ENCODE assay signal across 29 mouse cellular contexts in genomic region chr8:66404711-66405414, GRCm38 (mm10).
DNase-seq lines count a peak whose midpoint lies in the region; ATAC-seq and TF ChIP-seq lines count a peak whose summit lies in the region.
"Had no signal": no experiment of that assay in that cellular context is flagged by ENCODE, and none has a peak within 500 bp of the region (broad histone marks: within the 10 kb centered on the region; RNA-seq: fewer than 3 reads in every experiment).

No protein-coding gene starts in this region.

- DNase-seq in liver, adult 2 months (ENCODE audit: extremely low read depth, low read depth, low spot score): peak; percentile 57
- peak; percentile 59 to 61 for DNase-seq in spleen, postnatal 36 days (ENCODE audit: low spot score in 2 of 2)
- no peak for DNase-seq in spleen, postnatal 4 days (ENCODE audit: low spot score in 2 of 2)
- DNase-seq in brain, adult 2 months (ENCODE audit: low read depth, low spot score): peak; percentile 50
- DNase-seq in ovary, postnatal 14 days (ENCODE audit: low spot score): no peak
- DNase-seq: adrenal gland, postnatal 25 days; cerebellum, adult 18-20 months; cerebellum, postnatal 14 days; gastrocnemius, adult 2 months; heart, postnatal 36 days; kidney, adult 8-10 months; kidney, postnatal 10 days; liver; lung, adult 2 months; lung, postnatal 14 days; midbrain, embryonic 14.5 days; right cerebral cortex, postnatal 25 days; spleen, adult 18-20 months; thymus, adult 2 months; thymus, postnatal 4 days had no signal

- no peaks in the 10 kb centered on the region for H3K79me2 ChIP-seq in liver, adult 2 months (ENCODE audit: control insufficient read depth, insufficient read depth, low read length)

- TF ChIP-seq CTCF in liver, adult 2 months (IDR thresholded peaks at IDR 0.05; ENCODE audit: low read depth, low read length): no peak

- H3K36me3 ChIP-seq in liver, adult 2 months (ENCODE audit: control insufficient read depth, insufficient read depth, low read length): no peaks in the 10 kb centered on the region
- no peaks in the 10 kb centered on the region for H3K36me3 ChIP-seq in liver, embryonic 12.5 days
- H3K36me3 ChIP-seq: embryonic facial prominence, embryonic 12.5 days; heart, embryonic 15.5 days; limb, embryonic 10.5 days; neural tube, embryonic 15.5 days had no signal

- no peaks in the 10 kb centered on the region for H3K27me3 ChIP-seq in liver, adult 2 months (ENCODE audit: control insufficient read depth, insufficient read depth, low read length)
- no peaks in the 10 kb centered on the region for H3K27me3 ChIP-seq in liver, embryonic 12.5 days (replicated peaks)
- H3K27me3 ChIP-seq: embryonic facial prominence, embryonic 12.5 days; heart, embryonic 15.5 days; megakaryocyte, embryonic 14.5 days; neural tube, embryonic 15.5 days had no signal

- no peak overlapping the region for H3K27ac ChIP-seq in liver, adult 2 months (replicated peaks; ENCODE audit: insufficient read depth, low read depth, low read length)
- H3K27ac ChIP-seq in liver, embryonic 12.5 days: no peak overlapping the region
- H3K27ac ChIP-seq: embryonic facial prominence, embryonic 12.5 days; gastrocnemius, adult 2 months; heart, embryonic 15.5 days; hindbrain, embryonic 14.5 days; limb, embryonic 10.5 days; neural tube, embryonic 15.5 days; stomach, postnatal 0 days had no signal

- H3K9me3 ChIP-seq in liver, embryonic 12.5 days (replicated peaks): no peaks in the 10 kb centered on the region
- H3K9me3 ChIP-seq: embryonic facial prominence, embryonic 12.5 days; heart, embryonic 15.5 days; limb, embryonic 10.5 days; megakaryocyte, embryonic 14.5 days; neural tube, embryonic 15.5 days had no signal

- H3K9ac ChIP-seq in liver, adult 2 months (ENCODE audit: low read depth, low read length): no peak overlapping the region
- no peak overlapping the region for H3K9ac ChIP-seq in liver, embryonic 12.5 days
- H3K9ac ChIP-seq: embryonic facial prominence, embryonic 12.5 days; heart, embryonic 15.5 days; hindbrain, embryonic 14.5 days; neural tube, embryonic 15.5 days had no signal

- ATAC-seq in liver, embryonic 12.5 days: no peak
- no peak for ATAC-seq in megakaryocyte progenitor cell, adult 5-6 weeks (replicated peaks; ENCODE audit: poor library complexity)

- 81% methylated on average over 2 of the region's 2 CpGs for WGBS in liver, adult 2 months
- 58% methylated on average over 2 of the region's 2 CpGs for WGBS in liver, embryonic 12.5 days (ENCODE audit: insufficient replicate concordance)

- H3K4me1 ChIP-seq in liver, adult 2 months (ENCODE audit: control insufficient read depth, insufficient read depth, low read length): 0 out of 2 replicates have a peak, but pooled peaks cover 1% of the 10 kb centered on the region
- no peaks in the 10 kb centered on the region for H3K4me1 ChIP-seq in liver, embryonic 12.5 days
- H3K4me1 ChIP-seq: embryonic facial prominence, embryonic 12.5 days; heart, embryonic 15.5 days; limb, embryonic 10.5 days; megakaryocyte, embryonic 14.5 days; neural tube, embryonic 15.5 days had no signal

- TF ChIP-seq POLR2A in liver, adult 2 months (IDR thresholded peaks at IDR 0.05; ENCODE audit: extremely low read depth, insufficient read depth, low read length): no peak

- no peak overlapping the region for H3K4me3 ChIP-seq in liver, adult 2 months (ENCODE audit: insufficient read depth, low read depth, low read length)
- H3K4me3 ChIP-seq in liver, embryonic 12.5 days: no peak overlapping the region
- H3K4me3 ChIP-seq: embryonic facial prominence, embryonic 12.5 days; gastrocnemius, adult 2 months; heart, embryonic 15.5 days; limb, embryonic 10.5 days; megakaryocyte, embryonic 14.5 days; neural tube, embryonic 15.5 days had no signal

- H3K4me2 ChIP-seq in liver, embryonic 12.5 days: no peak overlapping the region
- H3K4me2 ChIP-seq: embryonic facial prominence, embryonic 12.5 days; heart, embryonic 15.5 days; hindbrain, embryonic 14.5 days; neural tube, embryonic 15.5 days had no signal

Comparison
In these comparisons a context has a peak if more than half of its experiments do, and no peak if none do; other contexts are left out.
1. DNase-seq: peak in liver, adult 2 months (single experiment), spleen, postnatal 36 days (2 of 2) and brain, adult 2 months (single experiment); none in spleen, postnatal 4 days (0 of 2) and ovary, postnatal 14 days (single experiment).